Mouse (Mus musculus) lung, postnatal 0 days (tissue): Measurements from ENCODE around the gene Rtn4rl2. TPM values are rescaled to one million over a fixed set of nuclear protein-coding genes. Genes with fewer than 3 reads are reported as not detected.

Experiments used
- ATAC-seq: fragments of 200-750 bp; cut with Nextera tagmentation; 2 replicates; pipeline ENCODE4 v1.8.0; 2017; ENCODE audit warnings: moderate library complexity
- DNase-seq: peaks from one replicate; pipeline ENCODE4 v3.0.0-alpha.2; 2016; ENCODE audit warnings: low spot score
- H3K27ac ChIP-seq: fragments of 300-500 bp; sonication (generic); 2 replicates; pipeline ENCODE4 v1.5.1; 2014; ENCODE audit warnings: antibody characterized with exemption, mild to moderate bottlenecking, low read length, mixed read lengths
- H3K27me3 ChIP-seq: fragments of 300-500 bp; sonication (generic); replicated peaks from 2 replicates; pipeline ENCODE4 v1.6.1; 2014; ENCODE audit warnings: low read length, mixed read lengths; ENCODE audit not compliant: insufficient read depth
- H3K36me3 ChIP-seq: fragments of 300-500 bp; sonication (generic); 2 replicates; pipeline ENCODE4 v1.6.1; 2014; ENCODE audit warnings: low read length, mixed read lengths; ENCODE audit not compliant: insufficient read depth
- H3K4me1 ChIP-seq: fragments of 300-500 bp; sonication (generic); 2 replicates; pipeline ENCODE4 v1.6.1; 2014; ENCODE audit warnings: antibody characterized with exemption, low read depth, low read length, mixed read lengths; ENCODE audit not compliant: insufficient read depth
- H3K4me2 ChIP-seq: fragments of 300-500 bp; sonication (generic); replicated peaks from 2 replicates; pipeline ENCODE4 v1.6.1; 2014; ENCODE audit warnings: low read depth, mild to moderate bottlenecking, low read length, moderate library complexity, mixed read lengths
- H3K4me3 ChIP-seq: fragments of 300-500 bp; sonication (generic); 2 replicates; pipeline ENCODE4 v1.5.1; 2014; ENCODE audit warnings: low read depth, low read length
- H3K9ac ChIP-seq: fragments of 300-500 bp; sonication (generic); replicated peaks from 2 replicates; pipeline ENCODE4 v1.6.1; 2014; ENCODE audit warnings: low read depth, mild to moderate bottlenecking
- H3K9me3 ChIP-seq: fragments of 300-500 bp; sonication (generic); 2 replicates; pipeline ENCODE4 v1.6.1; 2016; ENCODE audit warnings: low read length, mixed read lengths
- CTCF ChIP-seq: IDR thresholded peaks from 2 replicates; pipeline ENCODE4 v1.5.1; 2016; ENCODE audit warnings: antibody characterized with exemption, mild to moderate bottlenecking
- EP300 ChIP-seq: IDR thresholded peaks from 2 replicates; pipeline ENCODE4 v1.6.1; 2016; ENCODE audit warnings: antibody characterized with exemption, mild to moderate bottlenecking, control low read depth
- WGBS: fragments of 180-500 bp; shearing (Covaris S2); extraction: QIAGEN DNeasy Blood & Tissue Kit; methylation state at CpG from one replicate; pipeline ENCODE4 v1.1.7; 2014; 5-methylcytosine and 5-hydroxymethylcytosine counted together
- microRNA-seq: library from miRNA; unstranded; fragments of <30 nt; microRNA quantifications from one replicate; pipeline ENCODE4, GENCODE M21; 2016
- polyA plus RNA-seq: library from polyadenylated mRNA; unstranded; fragments of >200 nt; fragmentation: Nextera tagmentation; extraction: Ambion mirVana; gene quantifications from 2 replicates; pipeline ENCODE4 v1.2.1, GENCODE M21; 2015

The Rtn4rl2 gene
- polyA plus RNA-seq, 1 experiment from 2014 or later, result 1.1 TPM

DNA sequence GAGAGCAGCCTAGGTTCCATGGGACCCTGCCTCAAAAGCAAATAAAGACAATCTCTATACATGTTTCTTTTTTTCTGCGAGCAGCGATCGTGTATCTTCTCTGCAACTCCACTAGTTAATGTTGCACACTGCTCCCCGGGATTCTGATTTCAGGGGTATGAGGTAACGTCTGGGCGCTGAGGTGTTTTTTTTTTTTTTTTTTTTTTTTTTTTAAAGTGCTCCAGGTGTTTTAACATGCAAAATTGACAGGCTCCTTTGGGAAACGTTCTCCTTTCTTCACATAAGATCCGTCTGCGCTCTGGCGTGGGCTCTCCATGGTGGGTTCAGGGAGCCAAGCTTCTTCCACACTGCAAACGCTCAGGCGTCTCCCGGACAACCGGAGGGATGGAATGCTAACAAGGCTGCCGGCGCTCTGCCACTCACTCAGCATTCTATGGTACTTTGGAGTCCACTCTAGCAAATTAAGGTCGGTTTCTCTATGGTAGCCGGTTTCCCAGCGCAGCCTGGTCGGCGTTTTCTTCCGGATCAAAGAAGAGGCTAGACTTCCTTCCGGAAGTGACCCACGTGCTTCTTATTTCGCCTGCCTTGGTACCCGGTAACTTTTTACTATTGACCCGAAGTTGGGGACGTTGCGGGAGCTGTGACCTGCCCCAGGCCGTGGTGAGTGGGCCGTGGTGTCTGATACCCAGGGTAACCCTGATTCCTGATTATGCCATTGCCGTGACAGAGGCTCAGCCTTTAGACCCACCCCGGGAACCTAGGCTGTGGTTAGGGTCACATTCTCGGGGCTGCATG is 59.8 kb downstream of the Rtn4rl2 start, which contains the start of gene Timm10:
Gene Timm10 (plus strand): TSS at position 510 of the 795 bp plus-strand sequence.
- peak; percentile 97 for DNase-seq
- peak; percentile 90 for ATAC-seq
- peaks cover 4% of the 10 kb centered on the region; the same call in 1 of the 2 replicates for H3K4me1 ChIP-seq
- peak within 1 kb of the TSS; percentile 41 for H3K9ac ChIP-seq
- no peaks in the 10 kb centered on the region for H3K9me3 ChIP-seq
- under 1% methylated on average over 34 of the region's 34 CpGs for WGBS
- H3K4me2 ChIP-seq, result peak within 1 kb of the TSS; percentile 96
- no peaks in the 10 kb centered on the region for H3K36me3 ChIP-seq
- H3K4me3 ChIP-seq, result peak within 1 kb of the TSS; percentile 74
- H3K27ac ChIP-seq, result peak within 1 kb of the TSS; percentile 35; the same call in 1 of the 2 replicates
- H3K27me3 ChIP-seq, result no peaks in the 10 kb centered on the region
- TF ChIP-seq EP300 (peak; percentile 76), CTCF (no peak)

DNA sequence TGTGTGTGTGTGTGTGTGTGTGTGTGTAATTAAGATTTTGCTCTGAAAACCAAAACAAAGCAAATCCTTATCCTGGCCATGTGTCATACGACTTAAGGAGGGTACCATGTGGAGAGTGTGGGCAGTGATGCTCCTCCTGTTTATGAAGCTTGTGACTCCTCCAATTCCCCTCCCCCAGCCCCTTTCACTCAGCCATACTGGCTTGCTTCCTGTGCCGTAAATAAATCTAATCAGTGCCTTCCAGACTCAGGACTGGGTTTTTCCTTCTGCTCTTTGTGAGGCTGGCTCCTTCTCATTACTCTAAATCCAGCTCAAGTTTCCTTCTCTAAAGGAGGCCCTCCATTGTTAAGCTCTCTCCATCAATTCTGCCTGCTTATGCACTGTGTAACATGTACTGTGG is 63.3 kb downstream of the Rtn4rl2 start:
- no peaks in the 10 kb centered on the region for H3K36me3 ChIP-seq
- H3K4me3 ChIP-seq, result no peak overlapping the region
- no peak overlapping the region for H3K4me2 ChIP-seq
- ATAC-seq (no peak), DNase-seq (no peak)
- H3K9ac ChIP-seq, result no peak overlapping the region
- WGBS, result 20% methylated on average over 2 of the region's 2 CpGs
- no peaks in the 10 kb centered on the region for H3K9me3 ChIP-seq
- TF ChIP-seq CTCF (no peak), EP300 (no peak)
- no peak overlapping the region for H3K27ac ChIP-seq
- no peaks in the 10 kb centered on the region; the same call in 1 of the 2 replicates for H3K27me3 ChIP-seq
- H3K4me1 ChIP-seq, result peaks cover 4% of the 10 kb centered on the region; the same call in 1 of the 2 replicates

DNA sequence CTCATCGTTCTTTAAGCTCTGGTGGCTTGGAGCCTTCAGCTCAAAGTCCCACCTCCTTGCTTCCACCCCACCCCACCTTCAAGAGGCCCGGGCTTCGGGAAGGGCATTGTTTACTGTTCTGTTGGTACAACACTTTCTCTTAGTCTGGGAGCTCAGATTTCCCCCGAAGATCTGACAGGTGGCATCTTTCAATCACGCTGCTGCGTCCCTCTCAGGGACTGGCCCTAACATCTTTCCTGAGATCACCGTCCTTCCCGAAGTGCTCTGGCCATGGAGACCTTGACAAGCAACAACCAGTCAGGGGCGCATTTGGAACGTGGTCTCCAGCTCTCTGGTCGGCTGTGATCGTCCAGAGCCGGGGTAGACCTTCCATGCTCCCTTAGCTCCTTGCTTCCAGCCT is 64.0 kb downstream of the Rtn4rl2 start, which contains the start of gene Smtnl1:
Gene Smtnl1 (minus strand): TSS at position 101 of the 400 bp plus-strand sequence.
- Histone ChIP-seq H3K9me3 (no peaks in the 10 kb centered on the region), H3K36me3 (no peaks in the 10 kb centered on the region), H3K4me1 (peaks cover 1% of the 10 kb centered on the region; the same call in 1 of the 2 replicates), H3K4me2 (no peak within 1 kb of the TSS), H3K27ac (no peak within 1 kb of the TSS), H3K9ac (no peak within 1 kb of the TSS), H3K4me3 (no peak within 1 kb of the TSS), H3K27me3 (no peaks in the 10 kb centered on the region; the same call in 1 of the 2 replicates)
- ATAC-seq, result no peak
- DNase-seq, result no peak
- TF ChIP-seq EP300 (no peak), CTCF (no peak)
- WGBS, result 32% methylated on average over 13 of the region's 13 CpGs

Small RNAs within 50 kb of the gene (microRNA-seq; reads per million reads assigned to microRNA genes)
- gene Gm24332, result not detected

Other genes with a start within 250 kb of the Rtn4rl2 start
- 38.2 and 42.9 TPM in 2 replicates for gene Ctnnd1, start 235.9 kb downstream of the Rtn4rl2 start, polyA plus RNA-seq
- 0.06 and 0.07 TPM in 2 replicates for gene Btbd18, start 227.6 kb downstream of the Rtn4rl2 start, polyA plus RNA-seq
- gene Selenoh, start 215.9 kb downstream of the Rtn4rl2 start, polyA plus RNA-seq, result 94.3 and 102 TPM in 2 replicates
- gene Gm28635, start 208.7 kb downstream of the Rtn4rl2 start, polyA plus RNA-seq, result not detected in 2 replicates
- 21.0 and 22.6 TPM in 2 replicates for gene Med19, start 208.3 kb downstream of the Rtn4rl2 start, polyA plus RNA-seq
- gene Tmx2, start 207.6 kb downstream of the Rtn4rl2 start, polyA plus RNA-seq, result 51.6 and 52.8 TPM in 2 replicates
- 15.8 and 19.9 TPM in 2 replicates for gene Zdhhc5, start 171.5 kb downstream of the Rtn4rl2 start, polyA plus RNA-seq
- gene Clp1, start 159.4 kb downstream of the Rtn4rl2 start, polyA plus RNA-seq, result 19.3 and 19.5 TPM in 2 replicates
- 2.6 and 3.4 TPM in 2 replicates for gene Ypel4, start 152.7 kb downstream of the Rtn4rl2 start, polyA plus RNA-seq
- 5.6 and 6.5 TPM in 2 replicates for gene Gm19426, start 143.1 kb downstream of the Rtn4rl2 start, polyA plus RNA-seq
- 269 and 283 TPM in 2 replicates for gene Serping1, start 111.3 kb downstream of the Rtn4rl2 start, polyA plus RNA-seq
- 83.7 and 85.6 TPM in 2 replicates for gene Ube2l6, start 87.9 kb downstream of the Rtn4rl2 start, polyA plus RNA-seq
- gene Smtnl1, start 64.1 kb downstream of the Rtn4rl2 start, polyA plus RNA-seq, result 0.44 and 0.53 TPM in 2 replicates
- gene Timm10, start 59.7 kb downstream of the Rtn4rl2 start, polyA plus RNA-seq, result 24.2 and 28.5 TPM in 2 replicates
- 4.9 and 6.6 TPM in 2 replicates for gene Slc43a1, start 47.9 kb downstream of the Rtn4rl2 start, polyA plus RNA-seq
- 121 and 122 TPM in 2 replicates for gene Slc43a3, start 49.9 kb upstream of the Rtn4rl2 start, polyA plus RNA-seq
- gene Prg2, start 93.8 kb upstream of the Rtn4rl2 start, polyA plus RNA-seq, result not detected in 2 replicates
- not detected in 2 replicates for gene Prg3, start 101.5 kb upstream of the Rtn4rl2 start, polyA plus RNA-seq
- 81.8 and 87.3 TPM in 2 replicates for gene Ssrp1, start 150.5 kb upstream of the Rtn4rl2 start, polyA plus RNA-seq
- 0.07 and 0.08 TPM in 2 replicates for gene P2rx3, start 150.8 kb upstream of the Rtn4rl2 start, polyA plus RNA-seq
- 40.3 and 40.7 TPM in 2 replicates for gene Tnks1bp1, start 161.3 kb upstream of the Rtn4rl2 start, polyA plus RNA-seq
- gene Aplnr, start 249.5 kb upstream of the Rtn4rl2 start, polyA plus RNA-seq, result 84.1 and 90.6 TPM in 2 replicates